Mouse (Mus musculus) E14TG2a.4 (cell line): ENCODE measurements around the gene Paqr7.

Experiments
- H3K27me3 ChIP-seq: 2 replicates; pipeline ENCODE4 v1.6.1; 2014; ENCODE audit warnings: low read length, control low read depth; ENCODE audit not compliant: insufficient read depth
- H3K36me3 ChIP-seq: 2 replicates; pipeline ENCODE4 v1.6.1; 2014; ENCODE audit warnings: low read length, control low read depth; ENCODE audit not compliant: insufficient read depth
- H3K4me1 ChIP-seq: replicated peaks from 2 replicates; pipeline ENCODE4 v1.6.1; 2014; ENCODE audit warnings: low read depth, low read length, control low read depth
- H3K4me3 ChIP-seq: replicated peaks from 2 replicates; pipeline ENCODE4 v1.5.1; 2014; ENCODE audit warnings: mild to moderate bottlenecking, low read length
- H3K9me3 ChIP-seq: 2 replicates; pipeline ENCODE4 v1.6.1; 2014; ENCODE audit warnings: low read length, control low read depth
- CTCF ChIP-seq: conservative IDR thresholded peaks from 2 replicates; pipeline ENCODE4 v1.5.1; 2014; ENCODE audit warnings: low read length
- NANOG ChIP-seq: IDR thresholded peaks from 2 replicates; pipeline ENCODE4 v1.6.1; 2014; ENCODE audit warnings: borderline replicate concordance, low read length, mixed read lengths
- POU5F1 ChIP-seq: IDR thresholded peaks from 2 replicates; pipeline ENCODE4 v1.6.1; 2014; ENCODE audit warnings: low read length, borderline replicate concordance

Paqr7 gene

DNA sequence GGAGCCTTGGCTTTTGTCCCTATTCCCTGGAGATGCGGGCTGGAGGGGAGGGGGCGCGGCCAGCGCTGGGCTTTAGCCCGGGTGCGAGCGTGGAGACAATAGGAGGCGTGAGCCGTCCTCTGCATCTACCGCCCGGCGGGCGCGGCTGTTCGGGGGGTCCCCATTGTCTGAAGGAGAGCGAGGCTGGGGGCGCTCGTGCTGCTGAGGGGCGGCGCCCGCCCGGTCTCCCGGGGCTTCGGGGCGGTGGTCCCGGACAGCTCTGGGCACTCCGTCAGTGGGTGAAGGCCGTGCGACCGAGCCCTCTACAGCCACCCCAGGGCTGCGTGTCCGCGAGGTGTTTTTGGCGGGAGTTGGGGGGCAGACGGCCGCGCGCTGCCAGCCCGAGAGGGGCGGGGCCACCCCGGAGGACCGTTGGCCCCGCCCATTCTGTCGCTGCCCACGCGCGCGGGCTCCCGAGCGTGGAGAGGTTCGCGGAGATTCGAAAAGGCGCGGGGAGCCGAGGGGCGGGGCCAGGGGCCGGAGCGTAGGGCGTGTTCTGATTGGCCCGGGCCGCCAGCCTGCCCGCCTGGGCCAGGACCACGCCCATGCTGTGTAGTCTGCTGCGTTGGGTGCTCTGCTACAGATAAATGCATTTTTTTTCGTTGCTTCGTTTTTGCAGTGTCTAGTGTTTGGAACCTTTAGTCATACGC, 27.8 kb upstream of the Paqr7 start:
- peaks cover 34% of the 10 kb centered on the region for H3K36me3 ChIP-seq
- no peak for TF ChIP-seq CTCF
- H3K9me3 ChIP-seq, result no peaks in the 10 kb centered on the region
- H3K4me1 ChIP-seq, result peaks cover 69% of the 10 kb centered on the region
- no peaks in the 10 kb centered on the region for H3K27me3 ChIP-seq
- peak overlapping the region; percentile 84 for H3K4me3 ChIP-seq

DNA sequence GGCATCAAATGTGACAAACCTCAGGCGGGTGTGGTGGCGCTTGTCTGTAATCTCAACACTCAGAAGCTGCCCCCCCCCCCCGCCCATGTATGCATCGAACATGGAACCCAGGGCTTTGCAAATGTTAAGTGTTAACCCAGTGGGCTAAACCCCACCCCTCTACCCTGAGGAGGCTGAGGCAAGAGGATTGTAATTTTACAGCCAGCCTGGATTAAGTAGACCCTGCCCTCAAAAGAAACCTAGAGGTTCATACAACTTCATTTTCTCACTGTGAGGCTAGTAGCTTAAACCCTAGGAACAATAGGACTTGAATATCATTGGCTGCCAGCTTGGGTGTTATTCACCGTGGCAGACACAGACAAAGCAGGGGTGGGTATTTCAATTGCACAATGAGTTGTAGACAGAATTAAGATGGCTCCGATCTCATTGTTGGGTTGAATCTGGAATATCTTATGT, 27.1 kb upstream of the Paqr7 start:
- H3K36me3 ChIP-seq, result peaks cover 40% of the 10 kb centered on the region
- H3K4me1 ChIP-seq, result peaks cover 75% of the 10 kb centered on the region
- H3K27me3 ChIP-seq, result no peaks in the 10 kb centered on the region
- peak overlapping the region; percentile 84 for H3K4me3 ChIP-seq
- no peaks in the 10 kb centered on the region for H3K9me3 ChIP-seq
- TF ChIP-seq NANOG (no peak), POU5F1 (no peak), CTCF (no peak)

DNA sequence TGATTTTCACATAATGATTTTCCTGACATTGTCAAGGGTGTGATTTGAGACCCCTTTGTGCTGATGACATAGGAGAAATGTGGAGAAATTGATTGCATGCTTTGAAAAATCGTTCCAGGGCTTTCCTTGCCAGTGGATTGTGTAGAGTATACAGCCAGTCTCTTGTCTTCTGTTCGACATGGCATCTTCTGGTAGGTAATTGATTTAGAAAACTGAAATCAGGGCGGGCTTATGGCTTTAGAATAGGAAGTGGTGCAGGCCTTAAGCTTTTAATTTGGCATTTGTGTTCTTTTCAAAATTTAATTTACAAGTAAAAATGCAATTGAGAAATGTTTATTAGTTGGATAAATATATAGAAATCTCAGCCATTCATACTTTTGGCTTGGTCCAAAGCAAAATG, 26.5 kb upstream of the Paqr7 start:
- TF ChIP-seq NANOG, result no peak
- no peak for TF ChIP-seq POU5F1
- TF ChIP-seq CTCF, result no peak
- Histone ChIP-seq H3K36me3 (peaks cover 46% of the 10 kb centered on the region), H3K4me3 (peak overlapping the region; percentile 84), H3K27me3 (no peaks in the 10 kb centered on the region), H3K4me1 (peaks cover 76% of the 10 kb centered on the region), H3K9me3 (no peaks in the 10 kb centered on the region)

DNA sequence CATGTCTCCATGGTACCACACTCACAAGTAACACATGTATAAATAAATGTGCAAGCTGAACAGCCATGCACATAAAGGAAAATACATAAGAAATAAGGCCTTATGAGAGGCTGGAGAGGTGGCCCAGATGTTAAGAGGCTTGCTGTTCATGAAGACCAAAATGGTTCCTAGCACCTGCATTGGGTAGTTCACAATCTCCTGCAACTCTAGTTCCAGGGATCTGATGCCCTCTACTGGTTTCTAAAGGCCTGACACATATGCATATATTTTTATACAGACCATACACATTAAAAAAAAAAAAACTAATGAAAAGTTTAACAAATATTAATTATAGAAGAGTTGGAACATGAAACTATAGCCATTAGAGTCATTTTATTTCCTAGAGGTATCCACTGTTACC, 25.0 kb upstream of the Paqr7 start:
- Histone ChIP-seq H3K9me3 (no peaks in the 10 kb centered on the region), H3K36me3 (peaks cover 53% of the 10 kb centered on the region), H3K4me1 (peaks cover 76% of the 10 kb centered on the region), H3K4me3 (peak overlapping the region; percentile 84), H3K27me3 (no peaks in the 10 kb centered on the region)
- TF ChIP-seq CTCF, result peak; percentile 38
- TF ChIP-seq POU5F1, result no peak
- TF ChIP-seq NANOG, result no peak

DNA sequence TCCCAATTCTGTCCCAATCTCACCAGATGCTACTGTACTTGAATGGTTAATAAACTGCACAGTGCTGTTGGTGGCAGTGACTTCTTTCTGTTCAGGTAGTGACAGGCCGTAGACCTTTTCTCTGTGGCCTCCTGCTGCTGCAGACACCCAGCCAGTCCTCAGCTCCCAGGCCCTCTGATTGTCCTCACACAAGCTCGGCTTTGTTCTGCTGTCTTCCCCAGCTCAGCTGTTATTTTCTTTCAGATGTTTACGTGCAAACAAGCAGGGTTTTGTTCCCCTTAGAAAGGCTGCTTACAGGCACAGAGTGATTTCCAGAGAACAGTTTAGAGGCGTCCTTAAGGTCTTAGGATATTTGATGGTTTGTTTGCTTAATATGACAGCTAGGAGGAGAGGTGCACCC, 22.7 kb upstream of the Paqr7 start:
- TF ChIP-seq POU5F1, result no peak
- no peak for TF ChIP-seq CTCF
- TF ChIP-seq NANOG, result no peak
- H3K4me1 ChIP-seq, result peaks cover 84% of the 10 kb centered on the region
- H3K27me3 ChIP-seq, result no peaks in the 10 kb centered on the region
- no peaks in the 10 kb centered on the region for H3K9me3 ChIP-seq
- peaks cover 66% of the 10 kb centered on the region for H3K36me3 ChIP-seq
- H3K4me3 ChIP-seq, result no peak overlapping the region

DNA sequence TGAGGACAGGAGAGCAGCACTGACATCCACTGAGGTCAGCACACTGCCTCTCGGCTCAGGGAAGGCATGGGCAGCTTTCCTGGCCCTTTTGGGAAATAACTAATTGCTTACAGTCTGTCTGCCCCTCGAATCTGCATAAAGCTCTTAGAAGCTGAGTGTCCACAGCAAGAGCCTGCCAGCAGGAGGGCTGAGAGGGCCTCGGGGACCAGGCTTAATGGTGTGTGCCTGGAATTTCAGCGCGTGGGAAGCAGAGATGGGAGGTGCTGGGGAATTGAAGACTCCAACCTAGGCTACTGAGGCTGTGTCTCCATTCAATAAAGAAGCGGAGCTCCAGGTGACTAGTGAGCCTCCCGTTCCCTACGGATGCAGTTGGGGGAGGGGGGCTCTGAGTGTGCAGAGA, 22.3 kb upstream of the Paqr7 start:
- Histone ChIP-seq H3K4me1 (peaks cover 84% of the 10 kb centered on the region), H3K9me3 (no peaks in the 10 kb centered on the region), H3K4me3 (0 out of 2 replicates have a peak overlapping the region, but pooled peaks have one; percentile 20), H3K27me3 (no peaks in the 10 kb centered on the region), H3K36me3 (peaks cover 66% of the 10 kb centered on the region)
- TF ChIP-seq POU5F1 (no peak), CTCF (no peak), NANOG (no peak)

DNA sequence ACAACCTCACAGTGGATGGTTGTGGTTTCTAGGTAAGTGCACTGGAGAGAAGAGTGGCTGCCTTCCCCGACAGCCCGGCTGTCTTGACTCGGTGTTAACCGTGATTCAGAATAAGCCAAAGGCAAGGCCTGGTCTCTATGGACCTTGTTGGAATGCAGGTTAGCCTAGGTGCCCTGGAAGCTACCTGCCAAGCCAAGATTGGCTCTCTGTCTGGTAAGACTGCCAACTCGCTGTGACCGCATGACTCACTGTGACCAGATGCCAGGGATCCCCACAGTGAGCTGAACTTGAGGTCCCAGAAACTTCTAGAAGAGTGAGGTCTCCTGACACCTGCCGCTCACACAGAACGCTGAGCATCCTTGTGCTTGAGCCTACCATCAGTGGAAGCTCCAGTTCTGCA, 19.6 kb upstream of the Paqr7 start:
- H3K4me1 ChIP-seq, result peaks cover 83% of the 10 kb centered on the region
- H3K27me3 ChIP-seq, result no peaks in the 10 kb centered on the region
- H3K36me3 ChIP-seq, result peaks cover 53% of the 10 kb centered on the region
- H3K9me3 ChIP-seq, result no peaks in the 10 kb centered on the region
- no peak overlapping the region for H3K4me3 ChIP-seq
- TF ChIP-seq POU5F1 (no peak), CTCF (no peak), NANOG (no peak)

DNA sequence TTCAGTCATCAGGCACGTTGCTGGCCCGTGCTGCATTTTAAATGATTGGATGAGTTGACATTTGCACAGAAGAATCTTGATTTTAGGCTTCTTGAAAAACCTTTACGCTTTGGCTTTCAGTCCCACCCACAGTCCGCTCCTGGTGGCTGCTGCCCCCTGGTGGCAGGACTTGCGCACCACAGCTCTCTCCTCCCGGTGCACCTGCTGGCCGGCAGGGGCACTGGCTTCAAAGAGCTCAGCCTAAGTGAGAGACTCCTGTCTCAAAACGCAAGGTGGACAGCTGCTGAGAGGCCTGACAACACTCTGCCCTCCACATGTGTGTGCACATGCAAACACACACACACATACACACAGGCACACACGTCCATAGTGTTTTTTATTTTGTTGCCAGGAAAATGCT, 18.5 kb upstream of the Paqr7 start:
- Histone ChIP-seq H3K27me3 (peaks cover 4% of the 10 kb centered on the region; the same call in 1 of the 2 replicates), H3K9me3 (no peaks in the 10 kb centered on the region), H3K4me1 (peaks cover 80% of the 10 kb centered on the region), H3K4me3 (no peak overlapping the region), H3K36me3 (peaks cover 42% of the 10 kb centered on the region)
- TF ChIP-seq CTCF (peak; percentile 98), POU5F1 (no peak)

DNA sequence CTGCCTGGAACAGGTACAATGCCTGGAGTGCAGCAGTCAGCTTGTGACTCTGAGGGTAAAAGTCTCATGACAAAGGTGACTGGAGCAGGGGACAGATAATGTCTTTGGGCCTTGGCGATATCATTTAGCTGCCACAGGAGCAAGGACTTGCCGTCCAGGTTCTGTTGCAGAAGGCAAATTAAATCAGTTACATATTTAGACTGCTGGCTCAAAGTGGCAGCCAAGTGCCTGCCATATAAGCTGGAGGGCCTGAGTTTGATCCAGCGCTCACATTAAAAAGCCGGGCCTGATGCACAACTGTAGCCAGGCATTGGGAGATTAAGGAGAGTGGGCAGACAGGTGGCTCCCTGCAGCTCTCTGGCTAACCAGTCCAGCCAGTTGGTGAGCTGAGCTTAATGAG, 16.7 kb upstream of the Paqr7 start:
- peaks cover 76% of the 10 kb centered on the region for H3K4me1 ChIP-seq
- peaks cover 4% of the 10 kb centered on the region; the same call in 1 of the 2 replicates for H3K27me3 ChIP-seq
- peaks cover 27% of the 10 kb centered on the region for H3K36me3 ChIP-seq
- no peaks in the 10 kb centered on the region for H3K9me3 ChIP-seq
- no peak overlapping the region for H3K4me3 ChIP-seq
- TF ChIP-seq POU5F1, result no peak
- no peak for TF ChIP-seq CTCF
- TF ChIP-seq NANOG, result no peak
